Mouse (Mus musculus) E14TG2a.4 (cell line): Measurements from ENCODE around the gene Kank2.

Source experiments
- CTCF ChIP-seq: conservative IDR thresholded peaks from 2 replicates; pipeline ENCODE4 v1.5.1; 2014; ENCODE audit warnings: low read length
- NANOG ChIP-seq: IDR thresholded peaks from 2 replicates; pipeline ENCODE4 v1.6.1; 2014; ENCODE audit warnings: borderline replicate concordance, low read length, mixed read lengths
- POU5F1 ChIP-seq: IDR thresholded peaks from 2 replicates; pipeline ENCODE4 v1.6.1; 2014; ENCODE audit warnings: low read length, borderline replicate concordance

GRCm38 (mm10) chr9:21741514-21741913 is 57.0 kb downstream of the Kank2 start:
- TF ChIP-seq CTCF, result no peak
- no peak for TF ChIP-seq POU5F1
- TF ChIP-seq NANOG, result no peak
